Mouse (Mus musculus) stomach, embryonic 16.5 days (tissue): ENCODE results near the gene Meiob. TPM values are rescaled to one million over a fixed set of nuclear protein-coding genes. Genes with fewer than 3 reads are reported as not detected.

Experiments
- ATAC-seq: fragments of 200-750 bp; cut with Nextera tagmentation; 2 replicates; pipeline ENCODE4 v1.8.0; 2017; ENCODE audit warnings: moderate number of reproducible peaks, moderate TSS enrichment; ENCODE audit not compliant: insufficient read depth, low FRiP score
- H3K27ac ChIP-seq: fragments of 300-500 bp; sonication (generic); 2 replicates; pipeline ENCODE4 v1.5.1; 2014; ENCODE audit warnings: low read length
- H3K27me3 ChIP-seq: fragments of 300-500 bp; sonication (generic); 2 replicates; pipeline ENCODE4 v1.6.1; 2014; ENCODE audit warnings: low read length, control low read depth, mixed read lengths; ENCODE audit not compliant: control insufficient read depth, insufficient read depth
- H3K36me3 ChIP-seq: fragments of 300-500 bp; sonication (generic); 2 replicates; pipeline ENCODE4 v1.6.1; 2014; ENCODE audit warnings: low read length; ENCODE audit not compliant: control insufficient read depth, insufficient read depth
- H3K4me1 ChIP-seq: fragments of 300-500 bp; sonication (generic); 2 replicates; pipeline ENCODE4 v1.6.1; 2014; ENCODE audit warnings: low read length, control low read depth, mixed read lengths; ENCODE audit not compliant: control insufficient read depth, insufficient read depth
- H3K4me2 ChIP-seq: fragments of 300-500 bp; sonication (generic); 2 replicates; pipeline ENCODE4 v1.6.1; 2014; ENCODE audit warnings: low read depth, low read length, mixed read lengths
- H3K4me3 ChIP-seq: fragments of 300-500 bp; sonication (generic); replicated peaks from 2 replicates; pipeline ENCODE4 v1.5.1; 2014; ENCODE audit warnings: mild to moderate bottlenecking, low read length
- H3K9ac ChIP-seq: fragments of 300-500 bp; sonication (generic); 2 replicates; pipeline ENCODE4 v1.6.1; 2014; ENCODE audit warnings: low read length
- H3K9me3 ChIP-seq: fragments of 300-500 bp; sonication (generic); replicated peaks from 2 replicates; pipeline ENCODE4 v1.6.1; 2016; ENCODE audit warnings: low read length, control low read depth; ENCODE audit not compliant: control insufficient read depth
- WGBS: fragments of 180-500 bp; shearing (Covaris S2); extraction: QIAGEN DNeasy Blood & Tissue Kit; methylation state at CpG from one replicate; pipeline ENCODE4 v1.1.7; 2014; 5-methylcytosine and 5-hydroxymethylcytosine counted together
- polyA plus RNA-seq: library from polyadenylated mRNA; unstranded; fragments of >200 nt; fragmentation: Nextera tagmentation; extraction: Ambion mirVana; gene quantifications from 2 replicates; pipeline ENCODE4 v1.2.1, GENCODE M21; 2015

The Meiob gene
- polyA plus RNA-seq, 1 experiment from 2014 or later = 0.10 TPM

DNA sequence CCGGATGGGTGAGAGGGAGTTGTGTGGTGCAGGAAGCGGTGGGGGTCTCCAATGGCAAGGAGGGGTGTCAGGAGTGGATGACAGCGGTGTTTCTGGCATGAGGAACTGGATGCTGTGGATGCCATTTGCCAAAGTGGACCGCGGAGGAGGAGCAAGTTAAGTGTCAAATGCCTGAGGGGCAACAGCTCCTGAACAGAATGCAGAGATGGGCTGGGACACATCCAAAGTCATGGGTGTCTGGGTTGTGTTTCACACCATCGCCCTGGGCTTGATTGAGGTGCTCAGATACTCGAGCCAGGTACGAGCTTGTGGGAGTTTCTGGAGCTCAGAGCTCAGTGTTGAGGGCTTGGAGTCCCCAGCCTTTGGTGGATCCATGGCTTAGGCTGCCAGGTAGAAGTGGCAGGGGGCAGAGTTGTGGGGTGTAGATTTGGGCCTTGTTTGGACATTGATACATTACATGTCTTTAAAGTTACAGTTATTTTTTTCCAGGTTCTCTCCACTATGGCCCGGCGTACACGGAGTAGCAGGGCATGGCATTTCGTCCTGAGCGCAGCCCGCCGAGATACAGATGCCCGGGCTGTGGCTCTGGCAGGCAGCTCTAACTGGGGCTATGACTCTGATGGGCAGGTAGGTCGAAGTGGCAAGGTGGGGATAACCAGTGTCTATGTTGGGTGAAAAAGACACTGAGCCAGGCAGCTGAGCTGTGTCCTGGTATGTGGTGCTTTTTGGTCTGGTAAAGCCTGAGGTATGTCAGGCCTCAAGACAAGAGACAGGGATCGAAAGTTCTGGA is 83.4 kb downstream of the Meiob start:
- Histone ChIP-seq H3K9me3 (no peaks in the 10 kb centered on the region), H3K9ac (peak overlapping the region; percentile 90), H3K36me3 (peaks cover 8% of the 10 kb centered on the region; the same call in 1 of the 2 replicates), H3K27ac (no peak overlapping the region), H3K27me3 (no peaks in the 10 kb centered on the region), H3K4me2 (peak overlapping the region; percentile 98), H3K4me1 (peaks cover 18% of the 10 kb centered on the region), H3K4me3 (peak overlapping the region; percentile 94)
- 60% methylated on average over 18 of the region's 18 CpGs for WGBS
- no peak for ATAC-seq

DNA sequence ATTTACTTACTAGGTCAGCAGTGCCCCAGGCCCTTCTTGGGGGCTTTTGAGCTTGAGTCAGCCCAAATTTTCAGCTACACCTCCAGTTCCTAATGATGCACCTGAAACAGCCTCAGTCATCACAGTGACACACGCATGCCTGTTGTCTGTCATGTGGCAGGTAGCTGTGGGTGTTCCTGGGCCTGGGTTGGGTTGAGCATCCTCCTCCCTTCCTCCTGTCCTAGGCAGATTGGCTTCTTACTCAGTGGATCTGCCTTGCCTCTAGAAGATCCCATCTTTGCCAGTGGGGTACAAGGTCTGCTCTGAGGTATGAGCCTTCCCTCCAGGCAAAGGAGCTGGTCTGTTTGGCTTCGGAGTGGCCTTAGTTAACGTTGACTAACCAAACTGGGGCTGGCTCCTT is 84.8 kb downstream of the Meiob start:
- H3K4me2 ChIP-seq = no peak overlapping the region
- H3K9me3 ChIP-seq = no peaks in the 10 kb centered on the region
- H3K27me3 ChIP-seq = no peaks in the 10 kb centered on the region
- peaks cover 21% of the 10 kb centered on the region for H3K4me1 ChIP-seq
- peaks cover 14% of the 10 kb centered on the region for H3K36me3 ChIP-seq
- no peak overlapping the region for H3K4me3 ChIP-seq
- 86% methylated on average over 3 of the region's 3 CpGs for WGBS
- no peak overlapping the region for H3K27ac ChIP-seq
- H3K9ac ChIP-seq = no peak overlapping the region
- ATAC-seq = no peak

Other genes with a start within 250 kb of the Meiob start
- gene Tsc2, start 171.7 kb upstream of the Meiob start, polyA plus RNA-seq = 53.1 and 57.2 TPM in 2 replicates
- gene Nthl1, start 171.6 kb upstream of the Meiob start, polyA plus RNA-seq = 18.0 and 19.1 TPM in 2 replicates
- 38.0 and 39.0 TPM in 2 replicates for gene Slc9a3r2, start 154.0 kb upstream of the Meiob start, polyA plus RNA-seq
- 0.37 and 0.39 TPM in 2 replicates for gene Npw, start 145.8 kb upstream of the Meiob start, polyA plus RNA-seq
- 13.6 and 13.7 TPM in 2 replicates for gene Zfp598, start 134.6 kb upstream of the Meiob start, polyA plus RNA-seq
- gene Syngr3, start 114.3 kb upstream of the Meiob start, polyA plus RNA-seq = 6.1 and 6.2 TPM in 2 replicates
- 34.5 and 35.2 TPM in 2 replicates for gene Gfer, start 108.1 kb upstream of the Meiob start, polyA plus RNA-seq
- 3.8 and 5.8 TPM in 2 replicates for gene Noxo1, start 108.1 kb upstream of the Meiob start, polyA plus RNA-seq
- gene Tbl3, start 96.6 kb upstream of the Meiob start, polyA plus RNA-seq = 63.6 and 70.4 TPM in 2 replicates
- 0.14 TPM in 1 of 2 replicates, not detected in the other for gene Rnf151, start 86.2 kb upstream of the Meiob start, polyA plus RNA-seq
- gene Rps2, start 86.2 kb upstream of the Meiob start, polyA plus RNA-seq = 1,212 and 1,230 TPM in 2 replicates
- gene Ndufb10, start 79.8 kb upstream of the Meiob start, polyA plus RNA-seq = 225 and 246 TPM in 2 replicates
- 0.25 and 0.57 TPM in 2 replicates for gene Rpl3l, start 76.5 kb upstream of the Meiob start, polyA plus RNA-seq
- 40.3 and 45.5 TPM in 2 replicates for gene Msrb1, start 67.6 kb upstream of the Meiob start, polyA plus RNA-seq
- gene Hs3st6, start 51.3 kb upstream of the Meiob start, polyA plus RNA-seq = 0.81 and 1.0 TPM in 2 replicates
- gene Hagh, start 35.9 kb downstream of the Meiob start, polyA plus RNA-seq = 50.9 and 53.1 TPM in 2 replicates
- gene Fahd1, start 46.1 kb downstream of the Meiob start, polyA plus RNA-seq = 29.9 and 36.5 TPM in 2 replicates
- gene Igfals, start 61.7 kb downstream of the Meiob start, polyA plus RNA-seq = 3.7 and 4.2 TPM in 2 replicates
- gene Nubp2, start 82.1 kb downstream of the Meiob start, polyA plus RNA-seq = 44.1 and 47.9 TPM in 2 replicates
- gene Spsb3, start 82.4 kb downstream of the Meiob start, polyA plus RNA-seq = 31.5 and 32.7 TPM in 2 replicates
- 32.3 and 33.5 TPM in 2 replicates for gene Eme2, start 90.8 kb downstream of the Meiob start, polyA plus RNA-seq
- 91.2 and 96.2 TPM in 2 replicates for gene Mrps34, start 90.8 kb downstream of the Meiob start, polyA plus RNA-seq
- 63.1 and 64.8 TPM in 2 replicates for gene Nme3, start 92.2 kb downstream of the Meiob start, polyA plus RNA-seq
- gene Mapk8ip3, start 132.7 kb downstream of the Meiob start, polyA plus RNA-seq = 32.8 and 33.4 TPM in 2 replicates
- gene Jpt2, start 156.4 kb downstream of the Meiob start, polyA plus RNA-seq = 158 and 170 TPM in 2 replicates
- 3.4 and 4.2 TPM in 2 replicates for gene Cramp1l, start 211.5 kb downstream of the Meiob start, polyA plus RNA-seq
- 21.7 TPM in 2 replicates for gene Ift140, start 211.8 kb downstream of the Meiob start, polyA plus RNA-seq